Mouse (Mus musculus) left cerebral cortex, postnatal 25 days (tissue): ENCODE results near the gene Ugcg. TPM values are rescaled to one million over a fixed set of nuclear protein-coding genes. Genes with fewer than 3 reads are reported as not detected.
"Not testable (repeated sequence)": the region's sequence is repeated elsewhere in the genome, so short reads cannot be mapped to it uniquely, and the experiment has no call there.

Experiments used
- DNase-seq, 2 experiments: peaks; one replicate each; pipeline ENCODE4 v3.0.0; 2022; ENCODE audit warnings: low spot score in 2 of 2, mixed read lengths in 1 of 2
- intact Hi-C: fragments of 180-260 bp; cut with DNase I; formaldehyde crosslinking; loops from one replicate; pipeline ENCODE4 v1.15.1; 2025
- total RNA-seq, 2 experiments: library from RNA; stranded (reverse); gene quantifications; 2 replicates each; pipeline ENCODE4 v1.2.3; 2021

The Ugcg gene
- total RNA-seq, 2 experiments from 2014 or later = 90.6 to 90.9 TPM

DNA sequence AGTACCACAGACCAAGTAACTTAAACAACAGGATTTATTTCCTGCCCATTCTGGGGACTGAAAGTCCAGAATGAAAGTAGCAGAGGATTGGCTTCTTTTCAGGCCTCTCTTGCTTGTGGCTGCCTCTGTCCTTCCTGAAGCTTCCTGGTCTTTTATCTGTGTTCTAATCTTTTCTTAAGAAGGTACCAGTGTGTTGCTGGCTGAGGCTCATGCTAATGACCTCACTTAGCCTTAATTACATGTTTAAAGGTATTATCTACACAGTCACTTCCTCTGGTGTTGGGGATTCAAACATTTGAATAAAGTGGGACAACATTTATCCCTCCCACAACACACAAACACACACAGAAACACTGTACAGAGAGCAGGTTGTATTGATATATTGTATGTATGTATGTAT is 59.0 kb downstream of the Ugcg start:
- intact Hi-C loops = no loop called here
- no peak for DNase-seq

DNA sequence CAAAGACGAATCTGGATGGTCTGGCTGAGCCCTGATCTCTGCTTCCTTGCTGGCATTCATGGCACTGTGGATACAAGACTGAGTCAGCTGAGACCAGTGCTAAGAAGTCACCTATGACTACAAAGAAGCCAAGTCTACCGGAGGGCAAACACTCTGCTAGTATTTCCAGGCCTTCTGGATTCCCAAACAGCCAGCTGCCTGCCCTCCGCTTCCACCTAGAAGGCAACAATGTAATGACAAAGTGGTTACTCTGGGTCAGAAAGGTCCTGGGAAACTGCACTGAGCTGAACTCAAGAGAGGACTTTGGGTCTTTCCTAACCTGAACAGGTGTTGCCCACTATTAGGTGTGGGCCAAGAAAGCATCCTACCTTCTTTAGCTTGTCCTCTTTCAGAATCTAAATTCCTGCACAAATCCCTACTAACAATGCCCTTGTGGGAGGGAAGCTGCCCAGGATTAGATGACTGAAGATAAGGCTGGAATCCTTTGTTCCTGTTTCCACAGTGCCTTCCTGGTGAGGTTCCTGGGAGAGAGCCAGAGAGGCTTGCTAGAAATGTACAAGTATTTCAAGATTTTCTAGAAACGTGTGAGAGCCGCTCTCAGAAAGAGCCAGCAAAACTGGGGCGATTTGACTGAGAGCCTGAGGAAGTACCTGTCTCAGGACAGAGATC is 63.5 kb downstream of the Ugcg start:
- intact Hi-C loops = no loop called here
- peak; percentile 8 to 25 for DNase-seq

DNA sequence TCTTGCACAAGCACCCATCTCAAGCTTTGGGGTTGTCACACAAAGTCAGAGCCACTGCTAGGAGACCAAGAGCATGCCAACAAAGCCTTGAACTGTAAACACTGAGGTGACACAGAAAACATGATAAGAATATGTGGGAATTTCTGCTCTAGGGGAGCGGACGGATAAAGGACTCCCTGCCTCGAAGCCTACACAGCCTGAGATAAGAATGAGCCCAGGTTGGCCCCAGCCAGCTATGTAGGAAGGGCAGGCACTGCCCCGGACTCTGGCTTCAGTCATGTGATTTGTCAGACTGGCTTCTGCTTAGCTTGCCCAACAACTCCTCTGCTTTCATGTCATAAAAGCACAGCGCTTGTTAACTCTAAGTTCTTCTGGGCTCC is 64.0 kb downstream of the Ugcg start:
- DNase-seq = no peak
- intact Hi-C loops = no loop called here

DNA sequence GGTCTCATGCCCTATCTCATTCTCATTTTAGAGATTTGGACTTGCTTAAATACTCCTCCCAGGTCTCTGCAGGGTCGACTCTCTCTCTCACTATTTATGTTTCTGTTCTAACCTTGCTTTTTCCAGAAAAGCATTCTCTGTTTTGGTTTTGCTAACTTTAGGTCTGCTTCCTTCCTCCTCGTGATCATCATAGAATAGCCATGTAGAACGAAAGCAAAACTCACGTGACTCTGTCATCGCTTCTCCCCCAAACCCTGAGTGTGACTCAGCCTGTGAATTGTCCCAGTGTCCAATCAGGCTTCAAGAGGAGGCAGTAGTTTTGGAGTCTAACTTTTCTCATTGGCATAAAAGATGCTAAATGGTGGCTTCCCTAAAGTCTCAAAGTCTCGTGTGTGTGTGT is 65.3 kb downstream of the Ugcg start:
- intact Hi-C loops = no loop called here
- no peak for DNase-seq

DNA sequence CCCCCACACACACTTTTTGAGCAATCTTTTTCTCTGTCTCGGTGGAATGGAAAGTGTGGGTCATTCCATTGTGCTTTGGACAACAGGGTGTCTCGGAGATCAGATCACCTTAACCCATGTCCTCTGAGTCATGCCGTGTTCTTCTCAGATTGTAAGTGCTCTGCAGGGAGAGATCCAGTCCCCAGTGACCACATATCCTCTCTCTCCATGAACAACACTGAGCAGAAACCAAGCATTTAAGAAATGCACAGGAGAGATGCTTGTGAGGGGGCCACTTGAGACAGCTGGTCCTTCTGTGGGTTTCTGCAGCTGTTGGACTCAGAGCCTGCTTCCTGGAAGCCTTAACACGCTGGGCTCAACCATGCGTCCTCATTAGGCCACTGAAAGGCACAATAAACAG is 66.9 kb downstream of the Ugcg start:
- no peak for DNase-seq
- intact Hi-C loops = no loop called here

DNA sequence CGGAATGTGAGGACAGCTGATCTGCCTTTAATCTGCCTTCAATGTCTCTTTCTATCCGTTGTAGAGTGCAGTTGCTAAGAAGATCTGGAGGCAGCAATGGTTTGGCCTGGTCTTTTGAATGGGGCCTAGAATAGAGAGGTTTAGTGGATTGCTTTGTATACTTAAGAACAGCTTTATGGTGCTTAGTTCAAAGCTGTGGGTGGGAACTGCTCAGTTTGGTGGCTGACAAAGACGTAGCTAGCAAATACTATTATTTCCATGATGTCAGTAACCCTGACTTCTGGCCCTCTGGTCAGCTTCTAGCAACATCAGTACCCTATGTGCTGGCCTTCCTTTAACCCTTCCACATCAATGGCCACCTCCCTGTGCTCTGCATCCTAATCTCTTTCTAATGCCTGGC is 68.8 kb downstream of the Ugcg start:
- no peak for DNase-seq
- intact Hi-C loops = no loop called here

DNA sequence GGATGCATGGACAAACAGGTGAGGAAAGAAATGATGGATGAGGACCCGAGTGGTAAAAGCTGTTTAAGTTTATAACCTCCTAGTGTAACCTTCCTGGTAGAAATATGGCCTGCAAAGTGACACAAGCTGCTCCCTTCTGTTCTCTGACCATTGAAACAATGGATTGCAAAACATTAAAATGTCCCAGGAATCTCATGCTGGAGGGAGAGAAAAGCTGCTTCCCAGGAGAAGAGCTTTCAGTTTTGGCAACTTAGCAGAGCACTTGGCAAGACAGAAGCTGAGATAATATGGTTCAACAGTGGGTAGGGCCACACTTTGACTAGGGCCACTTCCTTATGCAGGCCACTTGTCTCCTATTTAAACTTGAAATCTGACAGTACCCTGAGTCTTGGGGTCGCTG is 69.7 kb downstream of the Ugcg start:
- DNase-seq = no peak
- intact Hi-C loops = no loop called here

DNA sequence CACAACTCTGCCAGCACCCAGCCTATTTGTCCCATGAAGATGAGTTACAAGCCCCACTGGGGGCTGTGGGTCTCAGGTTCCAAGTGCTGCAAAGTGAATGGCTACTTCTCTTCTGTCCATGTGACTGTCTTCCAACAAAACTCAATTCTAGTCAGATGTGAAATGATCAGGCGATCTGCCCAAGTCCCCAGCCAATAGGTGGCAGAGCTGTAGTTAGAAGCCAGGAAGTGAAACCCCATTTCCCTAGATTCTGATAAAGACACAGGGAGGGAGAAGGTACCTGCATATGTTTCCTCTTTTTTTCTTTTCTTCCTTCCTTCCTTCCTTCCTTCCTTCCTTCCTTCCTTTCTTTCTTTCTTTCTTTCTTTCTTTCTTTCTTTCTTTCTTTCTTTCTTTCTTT is 70.7 kb downstream of the Ugcg start:
- DNase-seq = no peak
- intact Hi-C loops = loop anchor here (10.0 kb wide), 1 partner anchor 165 kb away; no protein-coding TSS in a partner anchor

DNA sequence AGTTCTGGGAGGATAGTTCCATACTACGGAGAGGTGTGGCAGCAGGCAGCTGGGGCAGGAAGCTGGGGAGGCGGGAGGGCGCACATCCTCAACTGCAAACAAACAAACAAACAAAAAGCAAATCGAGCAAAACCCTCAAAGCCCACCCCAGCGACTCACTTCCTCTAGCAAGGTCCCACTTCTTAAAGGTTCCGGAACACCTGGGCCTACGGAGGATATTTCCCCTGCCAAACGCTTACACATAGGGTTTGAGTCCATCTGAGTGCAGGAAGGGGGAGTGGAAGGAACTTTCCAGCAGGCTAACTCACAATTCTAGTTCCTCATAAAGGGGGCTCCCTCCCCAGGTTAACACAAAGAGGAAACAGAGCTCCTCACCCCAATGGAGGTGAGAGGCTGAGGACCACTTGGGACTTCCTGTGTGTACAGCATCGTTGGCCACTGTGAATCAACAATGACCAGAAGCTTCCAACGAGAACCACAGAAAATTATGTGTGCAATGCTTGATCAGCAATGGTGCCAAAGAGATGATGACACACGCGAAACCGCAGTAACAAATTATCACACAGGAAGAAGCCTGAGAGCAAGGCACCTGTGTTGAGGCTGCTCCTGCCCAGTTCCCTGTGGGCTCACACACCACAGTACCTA is 71.9 kb downstream of the Ugcg start:
- intact Hi-C loops = loop anchor here (10.0 kb wide), 1 partner anchor 166 kb away; no protein-coding TSS in a partner anchor
- no peak for DNase-seq

DNA sequence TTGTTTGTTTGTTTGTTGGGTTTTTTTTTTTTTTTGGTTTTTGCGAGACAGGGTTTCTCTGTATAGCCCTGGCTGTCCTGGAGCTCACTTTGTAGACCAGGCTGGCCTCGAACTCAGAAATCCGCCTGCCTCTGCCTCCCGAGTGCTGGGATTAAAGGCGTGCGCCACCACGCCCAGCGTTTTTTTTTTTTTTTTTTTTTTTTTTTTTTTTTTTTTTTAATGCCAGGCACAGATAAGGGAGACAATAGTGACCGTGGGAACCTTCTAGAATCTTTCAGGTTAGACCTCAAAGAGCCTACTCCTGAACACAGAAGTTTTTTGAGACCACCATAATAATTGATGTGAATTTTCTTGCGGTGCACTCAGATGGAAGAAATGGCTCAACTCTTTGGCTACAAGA is 72.5 kb downstream of the Ugcg start:
- intact Hi-C loops = loop anchor here (10.0 kb wide), 1 partner anchor 167 kb away; no protein-coding TSS in a partner anchor
- not testable (repeated sequence) for DNase-seq

DNA sequence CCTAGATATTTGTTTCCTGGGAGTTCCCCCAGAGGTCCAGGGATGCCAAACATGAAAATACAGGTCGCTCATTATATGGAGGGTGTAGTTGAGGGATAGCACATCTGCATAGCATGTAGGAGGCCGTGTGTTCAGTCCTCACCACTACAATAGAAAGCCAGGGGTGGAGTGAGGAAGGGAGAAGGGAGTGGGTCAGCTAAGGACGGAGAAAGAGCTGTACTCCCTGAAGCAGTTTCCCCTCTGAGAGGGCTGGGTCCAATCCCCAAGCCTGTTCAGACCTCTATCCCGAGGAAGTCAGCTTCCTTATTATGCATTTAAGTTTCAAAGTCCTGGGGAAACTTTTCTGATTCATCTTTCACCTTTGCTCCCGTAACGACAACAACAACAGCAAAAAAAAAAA is 73.1 kb downstream of the Ugcg start:
- DNase-seq = no peak
- intact Hi-C loops = loop anchor here (10.0 kb wide), 1 partner anchor 167 kb away; no protein-coding TSS in a partner anchor

DNA sequence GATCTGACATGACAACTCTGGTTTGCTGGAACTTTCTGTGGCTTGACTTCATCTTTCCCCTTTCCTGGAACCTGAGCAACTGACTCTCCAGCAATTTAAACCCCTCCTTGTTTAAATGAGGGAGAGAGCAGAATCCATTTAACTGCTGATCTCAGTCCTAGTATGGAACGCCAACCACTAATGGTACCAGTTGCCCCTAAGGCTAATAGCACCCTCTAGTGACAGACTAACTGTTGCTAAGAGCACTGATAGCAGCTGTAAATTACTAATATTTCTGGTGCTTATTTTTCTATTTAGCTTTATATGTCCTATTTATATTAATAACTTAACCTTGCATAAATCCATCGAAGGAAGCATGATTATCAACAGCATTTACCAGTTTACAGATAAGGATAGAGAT is 74.4 kb downstream of the Ugcg start:
- no peak for DNase-seq
- intact Hi-C loops = loop anchor here (10.0 kb wide), 1 partner anchor 169 kb away; no protein-coding TSS in a partner anchor

DNA sequence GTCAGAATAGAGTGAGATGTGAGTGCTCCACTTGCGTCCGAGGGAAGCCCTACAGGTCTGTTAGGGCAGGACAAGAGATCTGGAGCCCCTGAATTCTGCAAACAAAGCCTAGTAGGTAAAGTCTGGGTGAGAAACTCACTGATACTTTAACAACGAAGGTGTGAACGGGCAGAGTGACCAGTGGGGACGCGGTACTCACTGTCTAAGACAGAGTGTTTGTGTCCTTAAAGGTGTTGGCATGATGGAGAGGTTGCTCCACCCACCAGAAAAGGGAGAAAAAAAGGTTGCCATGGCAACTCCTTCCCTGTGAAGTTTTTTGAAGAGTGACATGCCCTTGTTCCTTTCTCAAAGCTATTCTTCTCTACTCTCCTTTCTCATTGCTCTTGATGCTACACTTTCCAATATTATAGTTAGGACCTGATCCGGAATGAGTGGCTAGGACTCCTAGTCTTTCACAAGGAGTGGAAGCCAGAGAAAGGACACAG is 75.6 kb downstream of the Ugcg start:
- DNase-seq = no peak
- intact Hi-C loops = loop anchor here (10.0 kb wide), 1 partner anchor 170 kb away; no protein-coding TSS in a partner anchor

DNA sequence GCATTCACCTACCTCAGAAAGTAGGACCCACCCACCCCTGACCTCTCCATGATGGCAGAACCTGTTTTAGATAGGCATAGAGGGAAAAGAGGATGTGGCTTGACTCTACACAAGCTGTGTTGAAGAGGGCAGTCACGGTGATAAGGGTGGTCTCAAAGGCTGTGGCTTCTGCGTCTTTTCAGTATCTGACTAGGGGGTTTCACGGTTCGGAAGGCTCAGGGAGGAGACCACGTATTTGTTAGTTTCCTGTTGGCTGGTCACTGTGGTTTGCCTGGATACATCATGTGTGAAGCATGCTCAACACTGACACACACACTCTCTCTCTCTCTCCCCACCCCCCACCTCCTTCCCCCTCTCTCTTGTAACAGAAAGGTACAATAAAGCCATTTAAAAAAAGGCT is 76.1 kb downstream of the Ugcg start:
- intact Hi-C loops = loop anchor here (10.0 kb wide), 1 partner anchor 170 kb away; no protein-coding TSS in a partner anchor
- no peak for DNase-seq

DNA sequence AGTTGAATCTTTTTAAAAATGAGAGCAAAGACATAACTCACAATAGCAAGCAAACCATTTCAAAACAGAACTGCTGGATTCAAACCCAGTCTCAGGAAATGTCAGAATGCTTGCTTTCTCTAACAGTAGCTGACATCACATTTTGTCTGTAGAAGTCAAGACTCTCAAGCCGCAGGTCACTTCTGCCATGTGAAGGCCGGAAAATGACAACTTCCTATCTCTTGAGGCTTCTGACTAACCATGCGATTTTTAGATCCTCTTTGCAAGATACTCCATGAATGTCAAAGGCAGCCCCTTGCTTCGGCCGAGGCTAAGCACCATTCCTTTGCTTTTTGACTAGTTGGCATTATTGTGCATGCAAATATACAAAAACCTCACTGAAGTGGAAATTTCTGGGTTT is 76.6 kb downstream of the Ugcg start:
- intact Hi-C loops = loop anchor here (10.0 kb wide), 1 partner anchor 171 kb away; no protein-coding TSS in a partner anchor
- no peak for DNase-seq

Other genes starting within 250 kb of the Ugcg start
- 10 to 100 TPM; 40.1 to 42.0 TPM for gene Zkscan16, start 245.6 kb upstream of the Ugcg start, total RNA-seq
- 1 to 10 TPM; 1.5 to 1.8 TPM for gene Ptgr1, start 202.1 kb upstream of the Ugcg start, total RNA-seq
- 1 to 10 TPM; 4.8 to 4.9 TPM for gene Dnajc25, start 194.2 kb upstream of the Ugcg start, total RNA-seq
- gene Gm20503, start 186.0 kb upstream of the Ugcg start, total RNA-seq = 1 to 10 TPM; 1.5 to 2.4 TPM
- gene Gng10, start 154.2 kb upstream of the Ugcg start, total RNA-seq = 10 to 100 TPM; 75.6 to 77.4 TPM
- gene AI481877, start 50.3 kb upstream of the Ugcg start, total RNA-seq = not detected
- 1 to 10 TPM; 7.0 to 9.1 TPM for gene Susd1, start 249.4 kb downstream of the Ugcg start, total RNA-seq